Mouse (Mus musculus) mammary gland, adult 2 months (tissue): ENCODE results near the gene Gm3448. TPM values are rescaled to one million over a fixed set of nuclear protein-coding genes. Genes with fewer than 3 reads are reported as not detected.

Source experiments
- polyA plus RNA-seq: library from polyadenylated mRNA; depleted of rRNA; stranded (reverse); fragments of >200 nt; gene quantifications from 2 replicates; pipeline ENCODE4 v1.2.3, GENCODE M21; 2012; ENCODE audit warnings: low replicate concordance; rRNA removed

Gm3448 gene
- polyA plus RNA-seq = 0.92 and 0.96 TPM in 2 replicates

DNA sequence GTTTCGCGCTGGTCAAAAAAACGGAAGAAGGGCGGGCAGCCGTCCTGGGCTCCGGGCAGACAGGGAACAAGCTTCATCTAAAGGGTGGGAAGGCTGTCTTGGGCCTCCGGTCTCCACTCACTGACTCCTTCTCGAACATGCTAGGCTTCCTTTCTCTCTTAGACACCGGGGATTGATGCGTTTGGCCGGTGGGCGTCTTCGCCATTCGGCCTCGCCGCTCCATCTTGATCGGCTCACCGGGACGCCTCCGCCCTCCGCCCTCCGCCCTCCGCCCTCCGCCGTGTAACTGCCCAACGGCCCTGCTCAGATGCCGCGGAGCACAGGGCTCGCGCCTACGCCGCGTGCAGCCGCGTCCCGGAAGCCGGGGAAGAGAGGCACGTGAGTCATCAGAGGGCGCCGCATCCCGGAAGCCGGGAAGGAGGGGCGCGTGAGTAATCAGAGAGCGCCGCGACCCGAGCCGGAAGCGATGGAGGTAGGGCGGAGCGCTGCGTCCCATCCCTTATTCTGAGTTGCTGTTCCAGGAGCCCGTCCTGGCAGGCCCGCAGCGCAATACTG, at the start of gene Gm3448, which contains the start of the genes Ermard and Tcte3:
TSS of gene Gm3448 (minus strand) at position 363 of the 555 bp plus-strand sequence.
TSS of gene Ermard (plus strand) at position 34 of the 555 bp plus-strand sequence.
TSS of gene Tcte3 (minus strand) at position 314 of the 555 bp plus-strand sequence.

GRCm38 (mm10) chr17:15009706-15010413, 31.5 kb downstream of the Gm3448 start, which contains the start of gene Gm3435:
Gm3435 (plus strand) TSS chr17:15010176.

GRCm38 (mm10) chr17:14978362-14979038, 62.8 kb downstream of the Gm3448 start, which contains the start of the genes 9030025P20Rik and Gm3417:
9030025P20Rik (plus strand) TSS chr17:14978468.
Gm3417 (minus strand) TSS chr17:14978790.

DNA sequence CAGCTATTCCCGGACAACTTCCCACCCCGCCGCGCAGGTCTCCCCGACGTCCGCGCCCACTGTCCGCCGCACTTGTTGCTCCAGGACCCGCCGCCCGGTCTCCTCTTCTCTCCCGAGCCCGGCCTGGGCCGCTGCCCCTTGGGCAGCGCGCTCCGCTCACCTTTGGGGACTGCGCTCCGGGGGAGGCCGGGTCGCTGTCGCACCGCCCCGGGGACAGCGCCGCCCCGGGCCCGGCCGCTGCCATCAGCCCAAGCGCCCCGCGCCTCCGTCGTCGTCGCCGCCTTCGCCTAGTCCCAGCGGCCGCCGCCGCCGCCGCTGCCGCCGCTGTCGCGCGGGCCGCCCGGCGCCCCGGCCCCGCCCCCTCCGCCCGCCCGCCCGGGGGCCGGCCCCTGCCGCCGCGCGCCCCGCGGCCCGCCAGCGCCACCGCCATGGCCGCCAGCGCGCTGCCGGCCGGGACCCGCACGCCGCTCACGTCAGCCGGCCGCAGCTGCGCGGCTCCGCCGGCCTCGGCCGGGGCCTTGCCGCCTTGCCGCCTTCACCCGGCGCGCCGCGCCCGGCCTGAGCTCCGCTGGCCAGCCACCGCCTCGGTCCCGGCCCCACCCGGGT, 80.3 kb downstream of the Gm3448 start, which contains the start of gene Phf10:
TSS of gene Phf10 (minus strand) at position 323 of the 606 bp plus-strand sequence.

Other genes with a start within 250 kb of the Gm3448 start
- gene Wdr27, start 98.4 kb downstream of the Gm3448 start, polyA plus RNA-seq = 3.0 and 4.6 TPM in 2 replicates
- 11.3 and 18.8 TPM in 2 replicates for gene 1600012H06Rik, start 98.4 kb downstream of the Gm3448 start, polyA plus RNA-seq
- 10.5 and 26.3 TPM in 2 replicates for gene Phf10, start 80.3 kb downstream of the Gm3448 start, polyA plus RNA-seq
- 9.0 and 16.6 TPM in 2 replicates for gene 9030025P20Rik, start 63.1 kb downstream of the Gm3448 start, polyA plus RNA-seq
- gene Gm3417, start 62.7 kb downstream of the Gm3448 start, polyA plus RNA-seq = 0.39 TPM in 1 of 2 replicates, not detected in the other
- 0.42 and 2.1 TPM in 2 replicates for gene Gm3435, start 31.4 kb downstream of the Gm3448 start, polyA plus RNA-seq
- 32.8 and 77.5 TPM in 2 replicates for gene Ermard, start 329 bp downstream of the Gm3448 start, polyA plus RNA-seq
- gene Tcte3, start within 50 bp of the Gm3448 start, polyA plus RNA-seq = not detected in 2 replicates